Mouse (Mus musculus): ENCODE measurements around the gene Xndc1.

Xndc1 gene

GRCm38 (mm10) chr7:102061353-102061752 lies 4.0 kb upstream of the Xndc1 start:
- no peaks in the 10 kb centered on the region for H3K36me3 ChIP-seq (ENCODE audit: control insufficient read depth, insufficient read depth, low read length, poor library complexity, severe bottlenecking)
- no peaks in the 10 kb centered on the region for H3K27me3 ChIP-seq (ENCODE audit: control insufficient read depth, insufficient read depth, low read length, poor library complexity, severe bottlenecking)
- no peak for DNase-seq (ENCODE audit: low read depth, low spot score)

DNA sequence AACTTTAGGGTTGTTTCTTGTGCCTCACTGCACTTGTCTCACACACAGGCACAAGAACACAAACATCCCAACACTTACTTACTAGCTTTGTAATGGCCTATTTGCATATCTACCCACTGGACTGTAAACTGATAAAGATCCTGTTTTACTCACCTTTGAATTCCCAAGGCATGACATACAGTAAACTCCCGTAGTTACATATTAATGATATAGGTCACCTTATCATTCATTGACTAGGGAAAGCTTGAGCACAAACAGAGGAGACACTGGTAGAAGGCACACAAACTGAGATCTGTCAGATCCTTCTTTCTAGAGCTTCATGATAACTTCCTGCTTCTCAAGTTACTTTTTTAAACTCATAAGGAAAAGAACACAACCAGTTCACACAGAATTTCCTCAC lies 3.1 kb upstream of the Xndc1 start:
- DNase-seq (ENCODE audit: low read depth, low spot score): no peak
- Histone ChIP-seq H3K27me3 (ENCODE audit: control insufficient read depth, insufficient read depth, low read length, poor library complexity, severe bottlenecking) (no peaks in the 10 kb centered on the region), H3K36me3 (ENCODE audit: control insufficient read depth, insufficient read depth, low read length, poor library complexity, severe bottlenecking) (no peaks in the 10 kb centered on the region)

DNA sequence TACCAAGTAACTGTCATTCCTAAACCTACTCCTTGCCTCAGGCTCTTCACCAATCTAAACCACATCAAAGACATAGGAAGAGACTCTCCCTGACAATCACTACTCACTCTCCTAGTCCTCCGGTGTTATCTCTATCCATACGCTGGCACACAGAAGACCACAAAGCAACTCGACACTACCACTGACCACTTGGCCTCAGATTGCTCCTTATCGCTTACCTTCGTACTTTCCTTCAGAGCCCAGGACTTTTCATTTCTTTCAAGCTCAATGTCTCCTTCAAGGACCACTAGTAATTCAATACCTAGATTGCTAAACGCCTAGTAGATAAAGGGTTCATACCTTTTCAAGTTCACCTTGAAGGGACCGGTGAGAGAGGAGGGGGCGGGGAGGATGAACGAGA lies 1.4 kb upstream of the Xndc1 start:
- Histone ChIP-seq H3K36me3 (ENCODE audit: control insufficient read depth, insufficient read depth, low read length, poor library complexity, severe bottlenecking) (no peaks in the 10 kb centered on the region), H3K27me3 (ENCODE audit: control insufficient read depth, insufficient read depth, low read length, poor library complexity, severe bottlenecking) (no peaks in the 10 kb centered on the region)
- DNase-seq (ENCODE audit: low read depth, low spot score): no peak

GRCm38 (mm10) chr7:102064655-102065045 lies 661 bp upstream of the Xndc1 start:
- no peaks in the 10 kb centered on the region for H3K27me3 ChIP-seq (ENCODE audit: control insufficient read depth, insufficient read depth, low read length, poor library complexity, severe bottlenecking)
- no peak for DNase-seq (ENCODE audit: low read depth, low spot score)

GRCm38 (mm10) chr7:102066363-102066762 lies 1.1 kb downstream of the Xndc1 start:
- peaks cover 3% of the 10 kb centered on the region; the same call in 1 of the 2 replicates for H3K36me3 ChIP-seq (ENCODE audit: control insufficient read depth, insufficient read depth, low read length, poor library complexity, severe bottlenecking)
- DNase-seq (ENCODE audit: low read depth, low spot score): no peak
- no peaks in the 10 kb centered on the region for H3K27me3 ChIP-seq (ENCODE audit: control insufficient read depth, insufficient read depth, low read length, poor library complexity, severe bottlenecking)

More at GRCm38 (mm10) chr7:102064655-102065045, 661 bp upstream of the Xndc1 start:
- no peaks in the 10 kb centered on the region for H3K36me3 ChIP-seq (ENCODE audit: control insufficient read depth, insufficient read depth, low read length, poor library complexity, severe bottlenecking)

GRCm38 (mm10) chr7:102076714-102077296 lies 11.5 kb downstream of the Xndc1 start:
- DNase-seq (ENCODE audit: low read depth, low spot score): peak; percentile 70
- H3K36me3 ChIP-seq (ENCODE audit: control insufficient read depth, insufficient read depth, low read length, poor library complexity, severe bottlenecking): peaks cover 22% of the 10 kb centered on the region
- H3K27me3 ChIP-seq (ENCODE audit: control insufficient read depth, insufficient read depth, low read length, poor library complexity, severe bottlenecking): no peaks in the 10 kb centered on the region

- Histone ChIP-seq H3K27me3 (ENCODE audit: control insufficient read depth, insufficient read depth, low read length, poor library complexity, severe bottlenecking) (no peaks in the 10 kb centered on the region), H3K36me3 (ENCODE audit: control insufficient read depth, insufficient read depth, low read length, poor library complexity, severe bottlenecking) (peaks cover 17% of the 10 kb centered on the region)
- DNase-seq (ENCODE audit: low read depth, low spot score): peak; percentile 58
Measured at GRCm38 (mm10) chr7:102078517-102078916, 13.2 kb downstream of the Xndc1 start.

DNA sequence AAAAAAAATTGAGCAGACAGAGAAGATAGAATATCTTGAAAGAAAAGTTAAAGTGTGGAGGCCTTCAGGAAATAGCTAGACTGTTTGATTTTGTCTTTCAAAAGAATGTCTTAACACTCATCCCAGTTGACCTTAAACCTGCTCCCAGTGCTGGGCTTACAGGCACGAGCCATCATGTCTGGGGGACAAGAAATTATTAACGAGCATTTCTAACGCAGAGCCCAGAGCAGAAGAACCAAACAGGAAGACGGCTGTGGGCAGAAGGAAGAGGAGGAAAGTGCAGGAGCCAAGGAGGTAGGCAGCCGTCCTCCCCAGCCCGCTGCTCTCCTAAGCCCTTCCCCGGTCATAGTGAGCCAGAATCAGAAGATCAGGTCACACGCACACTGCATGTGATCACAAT lies 15.0 kb downstream of the Xndc1 start:
- Histone ChIP-seq H3K27me3 (ENCODE audit: control insufficient read depth, insufficient read depth, low read length, poor library complexity, severe bottlenecking) (no peaks in the 10 kb centered on the region; the same call in 1 of the 2 replicates), H3K36me3 (ENCODE audit: control insufficient read depth, insufficient read depth, low read length, poor library complexity, severe bottlenecking) (peaks cover 14% of the 10 kb centered on the region)
- DNase-seq (ENCODE audit: low read depth, low spot score): no peak

GRCm38 (mm10) chr7:102081784-102082183 lies 16.5 kb downstream of the Xndc1 start:
- H3K27me3 ChIP-seq (ENCODE audit: control insufficient read depth, insufficient read depth, low read length, poor library complexity, severe bottlenecking): no peaks in the 10 kb centered on the region; the same call in 1 of the 2 replicates
- H3K36me3 ChIP-seq (ENCODE audit: control insufficient read depth, insufficient read depth, low read length, poor library complexity, severe bottlenecking): peaks cover 8% of the 10 kb centered on the region
- DNase-seq (ENCODE audit: low read depth, low spot score): no peak

GRCm38 (mm10) chr7:102082816-102083215 lies 17.5 kb downstream of the Xndc1 start, which contains the start of gene Trpc2:
Gene Trpc2, plus strand, starts transcription at chr7:102083116.
- Histone ChIP-seq H3K27me3 (ENCODE audit: control insufficient read depth, insufficient read depth, low read length, poor library complexity, severe bottlenecking) (no peaks in the 10 kb centered on the region; the same call in 1 of the 2 replicates), H3K36me3 (ENCODE audit: control insufficient read depth, insufficient read depth, low read length, poor library complexity, severe bottlenecking) (peaks cover 7% of the 10 kb centered on the region)
- no peak for DNase-seq (ENCODE audit: low read depth, low spot score)

DNA sequence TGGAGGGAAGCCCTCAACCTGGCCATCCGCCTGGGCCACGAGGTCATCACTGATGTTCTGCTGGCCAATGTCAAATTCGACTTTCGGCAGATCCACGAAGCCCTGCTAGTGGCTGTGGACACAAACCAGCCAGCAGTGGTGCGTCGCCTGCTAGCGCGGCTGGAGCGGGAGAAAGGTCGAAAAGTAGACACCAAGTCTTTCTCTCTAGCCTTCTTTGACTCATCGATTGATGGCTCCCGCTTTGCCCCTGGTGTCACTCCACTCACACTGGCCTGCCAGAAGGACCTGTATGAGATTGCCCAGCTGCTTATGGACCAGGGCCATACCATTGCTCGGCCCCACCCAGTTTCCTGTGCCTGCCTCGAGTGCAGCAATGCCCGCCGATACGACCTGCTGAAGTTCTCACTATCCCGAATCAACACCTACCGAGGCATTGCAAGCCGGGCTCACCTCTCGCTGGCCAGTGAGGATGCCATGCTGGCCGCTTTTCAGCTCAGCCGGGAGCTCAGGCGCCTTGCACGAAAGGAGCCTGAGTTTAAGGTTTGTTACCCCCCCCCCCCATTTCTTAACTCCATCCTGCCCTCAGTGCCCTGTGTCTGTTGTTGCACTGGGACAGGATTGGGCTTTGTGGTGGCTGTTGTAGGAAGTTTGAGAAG lies 18.9 kb downstream of the Xndc1 start:
- no peak for DNase-seq (ENCODE audit: low read depth, low spot score)
- Histone ChIP-seq H3K27me3 (ENCODE audit: control insufficient read depth, insufficient read depth, low read length, poor library complexity, severe bottlenecking) (no peaks in the 10 kb centered on the region; the same call in 1 of the 2 replicates), H3K36me3 (ENCODE audit: control insufficient read depth, insufficient read depth, low read length, poor library complexity, severe bottlenecking) (peaks cover 7% of the 10 kb centered on the region)

DNA sequence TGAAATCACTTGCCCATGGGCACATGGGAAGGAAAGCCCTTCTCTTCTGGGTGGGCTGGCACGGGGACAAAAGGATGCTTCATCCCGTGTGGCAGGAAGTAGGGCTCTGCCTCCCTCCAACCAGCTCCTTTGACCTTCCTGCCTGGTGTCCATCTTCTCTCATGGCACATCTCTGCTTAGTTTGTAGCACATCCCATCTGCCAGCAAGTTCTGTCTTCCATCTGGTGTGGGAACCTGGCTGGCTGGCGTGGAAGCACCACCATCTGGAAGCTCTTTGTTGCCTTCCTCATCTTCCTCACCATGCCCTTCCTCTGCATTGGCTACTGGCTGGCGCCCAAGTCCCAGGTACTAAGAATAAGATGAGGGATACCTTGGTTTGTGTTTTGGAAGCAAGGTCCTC lies 22.0 kb downstream of the Xndc1 start:
- H3K36me3 ChIP-seq (ENCODE audit: control insufficient read depth, insufficient read depth, low read length, poor library complexity, severe bottlenecking): no peaks in the 10 kb centered on the region
- H3K27me3 ChIP-seq (ENCODE audit: control insufficient read depth, insufficient read depth, low read length, poor library complexity, severe bottlenecking): no peaks in the 10 kb centered on the region; the same call in 1 of the 2 replicates
- DNase-seq (ENCODE audit: low read depth, low spot score): no peak

DNA sequence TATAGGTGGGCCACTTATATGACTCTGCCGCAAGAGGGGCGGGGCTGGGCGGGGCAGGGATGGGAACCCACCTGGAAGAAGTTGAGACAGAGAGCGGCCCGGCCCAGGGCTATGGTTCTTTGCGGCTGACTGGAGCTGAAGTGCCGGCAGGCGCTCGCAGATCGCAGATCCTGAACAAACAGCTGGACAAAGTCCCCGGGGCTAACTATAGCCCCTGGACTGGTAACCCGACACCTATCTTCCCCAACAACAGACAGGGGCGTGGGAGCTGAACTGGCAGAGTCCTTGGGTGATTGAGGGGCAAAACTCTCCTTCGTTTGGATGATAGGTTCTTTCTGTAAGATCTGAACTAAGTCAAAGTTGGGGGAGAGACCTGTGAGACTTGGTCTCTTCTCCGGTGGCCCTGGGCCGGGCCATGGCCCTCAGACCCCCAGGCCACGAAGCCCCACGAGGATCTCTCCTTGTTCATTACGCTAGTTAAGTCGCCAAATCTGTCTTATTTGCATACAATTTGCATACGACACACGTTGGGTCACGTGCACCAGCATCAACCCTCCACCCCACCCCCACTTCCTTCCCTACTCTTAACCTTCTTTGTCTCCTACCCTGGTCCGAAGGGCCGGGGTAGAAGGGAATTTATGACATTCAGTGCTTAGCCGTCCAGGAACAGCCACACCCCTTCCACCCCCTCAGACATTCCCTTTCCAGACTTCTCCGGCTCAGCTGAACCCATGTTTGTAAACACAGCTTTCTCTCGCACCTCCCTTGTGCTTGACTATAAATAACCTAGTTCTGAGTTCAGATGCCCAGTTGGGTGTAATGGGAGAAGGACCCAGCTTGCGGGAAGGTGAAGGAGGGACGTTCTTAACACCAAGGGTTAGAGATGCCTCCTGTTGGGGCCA lies 34.7 kb downstream of the Xndc1 start:
- DNase-seq (ENCODE audit: low read depth, low spot score): peak; percentile 87
- no peaks in the 10 kb centered on the region for H3K36me3 ChIP-seq (ENCODE audit: control insufficient read depth, insufficient read depth, low read length, poor library complexity, severe bottlenecking)
- H3K27me3 ChIP-seq (ENCODE audit: control insufficient read depth, insufficient read depth, low read length, poor library complexity, severe bottlenecking): no peaks in the 10 kb centered on the region

- H3K27me3 ChIP-seq (ENCODE audit: control insufficient read depth, insufficient read depth, low read length, poor library complexity, severe bottlenecking): no peaks in the 10 kb centered on the region
- no peaks in the 10 kb centered on the region for H3K36me3 ChIP-seq (ENCODE audit: control insufficient read depth, insufficient read depth, low read length, poor library complexity, severe bottlenecking)
- no peak for DNase-seq (ENCODE audit: low read depth, low spot score)
Measured at GRCm38 (mm10) chr7:102100868-102101267, 35.6 kb downstream of the Xndc1 start.

DNA sequence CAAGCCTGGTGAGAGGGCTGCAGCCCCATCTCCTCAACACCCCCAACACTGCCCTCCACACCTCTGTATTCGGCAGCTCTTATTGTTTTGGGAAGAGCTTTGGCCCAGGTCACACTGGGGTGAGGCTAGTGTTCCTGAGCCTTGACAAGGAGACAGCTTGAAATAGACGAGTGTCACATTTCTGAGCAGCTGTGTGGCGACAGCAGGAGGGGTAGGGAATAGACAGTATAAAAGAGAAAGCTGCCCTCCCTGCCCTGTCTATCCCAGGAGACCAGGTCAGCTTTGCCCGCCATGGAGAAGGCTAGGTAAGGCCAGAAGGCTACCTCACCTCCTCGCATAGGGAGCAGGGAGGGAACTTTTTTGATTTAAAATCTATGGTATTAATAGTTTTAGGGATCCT lies 36.2 kb downstream of the Xndc1 start, which contains the start of gene Art1:
Gene Art1 (plus strand): TSS at position 257 of the 400 bp plus-strand sequence.
- H3K27me3 ChIP-seq (ENCODE audit: control insufficient read depth, insufficient read depth, low read length, poor library complexity, severe bottlenecking): no peaks in the 10 kb centered on the region
- no peaks in the 10 kb centered on the region for H3K36me3 ChIP-seq (ENCODE audit: control insufficient read depth, insufficient read depth, low read length, poor library complexity, severe bottlenecking)
- no peak for DNase-seq (ENCODE audit: low read depth, low spot score)

All from splenic B cell, adult 2 months (primary cell).